Mouse (Mus musculus): ENCODE measurements at regions not wholly inside any gene's neighbourhood (a gene's known extent, or its start where the extent isn't known, plus 50 kb on each side); places are given as distances from the start of the nearest gene placed in this dataset.

DNA sequence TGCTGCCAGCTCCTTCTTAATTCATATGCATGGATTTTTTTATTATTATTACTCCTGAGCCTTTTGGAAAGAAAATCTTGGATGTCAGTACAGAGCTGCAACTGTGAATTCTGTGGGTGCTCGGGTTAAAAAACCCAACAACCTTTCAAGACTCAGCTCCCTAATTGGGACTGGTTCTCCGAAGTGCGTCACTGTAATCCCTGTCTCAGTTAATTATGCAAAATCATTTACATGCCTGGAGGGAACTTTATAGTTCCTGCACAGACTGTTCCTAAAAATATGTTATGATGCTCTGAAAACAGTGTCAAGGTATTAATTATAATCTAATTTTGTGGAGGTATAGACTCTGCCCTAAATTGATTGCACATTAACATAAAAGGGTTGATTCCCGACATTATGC, 250.6 kb upstream of the Lcorl start:
- TF ChIP-seq CTCF (IDR thresholded peaks at IDR 0.05; ENCODE audit: low read depth) (no peak), EP300 (optimal IDR thresholded peaks at IDR 0.05) (no peak)
